Mouse (Mus musculus) naive thymus-derived CD4-positive, alpha-beta T cell, adult 2 months (primary cell): ENCODE data around the gene Tgfbr2.
"Not testable (repeated sequence)": the region's sequence is repeated elsewhere in the genome, so short reads cannot be mapped to it uniquely, and the experiment has no call there.

ENCODE experiments used
- DNase-seq: peaks from one replicate; pipeline ENCODE4 v3.0.0-alpha.2; 2011; ENCODE audit warnings: low read depth

The Tgfbr2 gene

DNA sequence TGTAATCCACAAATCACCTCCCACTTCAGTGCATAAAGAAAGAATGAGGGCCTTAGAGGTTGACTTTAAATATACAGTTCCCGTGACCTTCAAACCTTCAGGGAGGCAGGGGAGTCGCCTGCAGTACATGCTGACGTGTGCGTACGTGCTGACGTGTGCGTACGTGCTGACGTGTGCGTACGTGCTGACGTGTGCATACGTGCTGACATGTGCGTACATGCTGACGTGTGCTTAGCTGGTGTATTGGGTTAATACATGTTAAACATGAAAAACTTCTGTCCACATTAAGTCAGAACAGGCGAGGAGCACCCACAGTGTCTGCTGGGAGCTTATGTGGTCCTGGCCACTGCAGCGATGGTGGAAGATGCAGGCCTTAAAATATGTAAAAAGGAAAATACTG, 110.4 kb downstream of the Tgfbr2 start:
- no peak for DNase-seq

DNA sequence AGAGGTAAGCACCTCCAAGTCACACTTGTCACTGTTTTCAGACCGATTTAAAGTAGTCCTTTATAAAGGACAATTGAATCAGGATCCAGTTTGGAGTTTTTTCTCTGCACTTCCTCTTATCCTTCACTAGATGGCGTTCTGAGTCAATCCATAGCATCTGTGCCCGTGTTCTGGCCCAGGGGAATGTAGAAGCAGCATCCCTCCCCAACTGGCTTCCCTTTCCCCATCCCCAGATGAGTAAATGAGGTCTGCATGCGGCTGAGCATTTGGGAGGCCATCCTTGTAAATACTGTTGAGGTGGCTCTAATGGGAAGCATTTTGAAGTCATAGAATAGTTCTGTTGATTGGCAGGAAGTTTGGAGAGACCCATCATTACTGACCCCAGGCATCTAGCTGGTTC, 114.5 kb downstream of the Tgfbr2 start:
- DNase-seq = peak; percentile 70

DNA sequence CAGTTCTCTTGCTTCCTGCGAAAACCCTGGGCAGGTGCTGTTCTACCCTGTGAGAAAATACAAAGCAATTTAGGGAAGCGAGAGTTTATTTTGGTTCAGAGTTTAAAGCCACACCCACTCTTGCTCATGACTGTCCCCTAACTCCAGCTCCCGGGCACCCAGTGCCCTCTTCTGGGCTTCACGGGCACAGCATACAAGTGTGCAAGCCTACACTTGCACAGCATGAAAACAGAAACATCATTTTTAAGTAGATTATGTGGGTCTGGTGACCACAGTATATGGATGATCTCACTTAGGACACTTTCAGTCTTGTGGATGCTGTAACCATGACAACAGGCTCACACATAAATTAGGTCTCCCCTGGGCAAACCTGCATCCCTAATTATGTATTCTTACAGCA, 116.0 kb downstream of the Tgfbr2 start:
- DNase-seq = peak; percentile 48

DNA sequence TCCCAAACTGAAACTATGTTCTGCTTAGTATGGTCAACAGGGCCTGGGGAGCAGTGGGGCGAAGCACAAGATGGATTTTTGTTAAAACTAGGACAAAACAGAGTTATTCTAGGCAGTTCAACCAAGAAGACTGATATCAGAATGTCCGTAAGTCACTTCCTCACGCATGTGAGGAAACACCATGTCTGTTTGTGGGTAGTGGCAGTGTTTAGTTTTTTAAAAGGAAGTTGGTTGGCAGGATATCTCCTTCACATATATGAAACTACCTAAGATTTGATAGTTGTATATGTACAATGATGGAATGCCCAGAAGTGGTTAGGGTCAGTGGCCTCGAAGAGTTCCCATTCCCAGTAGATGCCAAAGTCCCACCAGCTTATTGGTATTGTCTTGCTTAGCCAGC, 116.7 kb downstream of the Tgfbr2 start:
- DNase-seq = no peak

DNA sequence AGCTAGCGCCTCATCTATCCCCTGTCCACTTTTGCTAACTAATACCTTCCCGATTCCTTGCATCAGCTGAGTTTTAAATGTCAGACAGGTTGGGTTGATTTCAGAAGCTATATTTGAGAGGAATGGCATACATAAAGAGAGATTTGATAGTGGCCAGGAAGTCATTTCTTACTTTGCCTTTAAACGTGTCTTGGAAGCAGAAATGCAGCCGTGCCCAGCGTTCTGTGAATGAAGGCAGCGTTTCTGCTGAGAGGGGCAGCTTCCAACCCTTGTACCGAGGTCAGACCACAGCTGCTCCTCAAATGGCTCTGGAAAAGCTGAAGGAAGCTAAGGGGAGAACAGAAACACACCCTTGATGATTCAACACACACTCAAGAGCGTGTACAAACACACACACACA, 121.2 kb downstream of the Tgfbr2 start:
- DNase-seq = no peak

DNA sequence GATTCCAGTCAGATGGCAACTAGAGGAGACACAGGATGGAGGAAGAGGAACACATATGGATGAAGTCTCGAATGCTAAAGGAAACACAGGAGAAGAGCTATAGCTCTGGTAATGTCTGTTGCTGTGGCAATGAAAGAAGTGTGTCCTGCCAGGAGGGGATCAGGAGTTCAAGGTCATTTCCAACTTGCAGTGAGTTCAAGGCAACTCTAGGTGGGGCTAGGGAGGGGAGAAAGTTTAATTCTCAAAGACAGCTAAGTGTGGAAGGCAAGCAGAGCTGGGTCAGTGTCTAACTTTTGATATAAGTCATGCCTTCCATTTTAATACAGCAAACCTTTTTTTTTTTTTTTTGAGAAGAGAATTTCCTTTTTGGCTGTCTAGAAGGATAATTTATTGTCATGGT, 125.2 kb downstream of the Tgfbr2 start:
- DNase-seq = peak; percentile 31

DNA sequence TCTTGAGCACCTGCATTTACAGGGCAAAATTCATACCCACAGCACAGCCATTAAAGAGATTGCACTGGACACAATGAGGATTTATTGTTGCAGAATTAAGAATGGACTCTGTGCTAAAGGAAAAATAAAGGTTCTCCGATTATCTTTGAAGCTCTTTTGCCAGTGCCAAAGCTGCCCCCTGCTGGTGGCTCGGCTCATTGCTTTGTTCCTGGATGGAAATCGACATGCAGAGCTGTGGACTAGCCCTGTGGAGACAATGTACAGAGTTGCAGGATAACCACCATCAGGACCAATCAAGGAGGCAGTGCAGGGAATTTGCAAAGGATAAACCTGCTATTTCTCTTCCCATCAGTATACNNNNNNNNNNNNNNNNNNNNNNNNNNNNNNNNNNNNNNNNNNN, 133.4 kb downstream of the Tgfbr2 start:
- DNase-seq = peak; percentile 82

DNA sequence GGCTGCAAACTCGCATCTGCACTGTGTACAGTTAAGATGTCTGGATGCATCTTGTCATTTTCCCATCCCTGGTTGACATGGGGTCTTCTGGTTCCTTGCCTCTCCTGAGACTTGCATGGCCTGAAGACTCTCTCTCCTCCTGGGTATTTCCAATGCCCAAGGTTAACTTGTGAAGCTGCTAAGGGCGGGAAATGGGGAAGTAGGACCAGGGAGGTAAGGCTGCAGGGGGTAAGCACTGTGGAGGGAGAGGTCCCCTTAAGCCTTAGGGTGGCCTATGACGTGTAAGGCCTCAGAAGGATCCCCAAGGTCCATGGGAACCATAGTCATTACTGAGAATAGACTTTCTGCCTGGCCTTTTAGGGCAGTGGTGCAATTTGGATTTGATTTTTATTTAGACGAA, 133.8 kb downstream of the Tgfbr2 start:
- DNase-seq = no peak

DNA sequence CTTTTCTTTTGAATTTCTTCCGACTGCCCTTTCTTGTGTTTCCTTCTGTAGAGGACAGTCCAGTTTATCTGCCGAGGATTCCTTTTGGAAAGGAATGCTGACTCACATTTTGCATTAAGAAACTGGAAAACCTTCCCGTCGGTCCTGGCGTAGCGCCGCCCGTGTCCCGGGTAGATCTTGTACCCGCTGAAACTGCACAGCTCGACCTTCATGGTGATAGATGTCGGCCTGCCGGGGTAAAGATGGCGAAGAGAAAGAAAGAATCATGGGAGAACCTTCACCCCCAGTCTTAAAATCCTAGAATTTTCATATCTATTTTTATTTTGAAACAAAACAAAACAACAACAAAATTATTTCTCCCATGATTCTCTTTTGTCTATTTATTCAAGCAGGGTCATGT, 134.3 kb downstream of the Tgfbr2 start:
- not testable (repeated sequence) for DNase-seq

DNA sequence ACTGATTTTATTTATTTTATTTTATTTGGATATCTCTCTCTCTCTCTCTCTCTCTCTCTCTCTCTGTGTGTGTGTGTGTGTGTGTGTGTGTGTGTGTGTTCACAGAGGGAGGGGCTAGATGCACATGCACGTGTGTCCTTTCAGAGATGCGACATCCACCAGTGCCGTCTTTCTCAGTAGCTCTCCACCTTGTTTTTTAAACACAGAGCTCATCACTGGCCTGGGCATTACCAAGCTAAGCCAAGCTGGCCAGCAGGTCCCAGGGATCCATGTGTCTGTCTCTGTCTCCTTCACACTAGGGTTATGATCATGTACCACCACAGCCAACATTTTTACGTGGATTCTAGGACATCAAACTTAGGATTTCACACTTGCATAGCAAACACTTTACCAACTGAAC, 135.2 kb downstream of the Tgfbr2 start:
- DNase-seq = no peak

DNA sequence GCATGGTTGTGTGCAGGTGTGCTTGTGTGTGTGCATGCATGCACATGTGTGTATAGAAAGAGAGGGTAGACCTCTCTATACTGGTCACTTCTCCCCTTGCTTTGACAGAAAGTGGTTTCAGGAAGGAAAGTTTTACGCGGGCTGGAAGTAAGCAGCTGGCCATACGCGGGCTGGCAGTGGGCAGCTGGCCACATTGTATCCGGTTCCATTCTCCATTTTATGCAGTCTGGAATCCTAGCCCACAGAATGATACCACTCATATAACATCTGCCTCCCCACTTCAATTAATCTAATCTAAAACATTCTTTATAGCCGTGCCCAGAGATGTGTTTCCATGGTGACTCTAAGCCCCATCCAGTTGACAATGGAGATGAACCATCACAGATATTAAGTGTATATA, 136.9 kb downstream of the Tgfbr2 start:
- no peak for DNase-seq
